Mouse (Mus musculus) frontal cortex, postnatal 25 days (tissue): Measurements from ENCODE around the gene Cul1.

Source experiments
- DNase-seq, 2 experiments: peaks; one replicate each; pipeline ENCODE4 v3.0.0; 2022; ENCODE audit warnings: low spot score in 2 of 2

The Cul1 gene

DNA sequence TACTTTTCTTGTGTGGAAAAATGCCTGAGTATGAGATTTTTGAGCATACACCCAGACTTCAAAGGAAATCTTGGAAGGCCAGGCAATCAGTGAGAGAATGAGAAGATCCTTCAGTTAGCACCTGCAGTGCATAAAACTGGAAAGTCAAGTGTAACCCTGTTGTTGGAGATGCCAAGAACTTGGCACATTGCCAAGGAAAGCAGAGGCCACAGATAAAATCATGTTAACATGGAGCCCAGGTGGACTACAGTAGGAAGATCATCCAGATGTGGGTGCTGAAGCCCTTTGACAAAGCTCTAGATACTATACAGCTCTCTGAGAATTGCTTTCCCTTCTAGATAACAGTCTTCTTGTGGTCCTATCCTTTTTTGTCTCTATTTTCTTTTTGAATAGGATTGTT, 19.2 kb downstream of the Cul1 start:
- no peak for DNase-seq

DNA sequence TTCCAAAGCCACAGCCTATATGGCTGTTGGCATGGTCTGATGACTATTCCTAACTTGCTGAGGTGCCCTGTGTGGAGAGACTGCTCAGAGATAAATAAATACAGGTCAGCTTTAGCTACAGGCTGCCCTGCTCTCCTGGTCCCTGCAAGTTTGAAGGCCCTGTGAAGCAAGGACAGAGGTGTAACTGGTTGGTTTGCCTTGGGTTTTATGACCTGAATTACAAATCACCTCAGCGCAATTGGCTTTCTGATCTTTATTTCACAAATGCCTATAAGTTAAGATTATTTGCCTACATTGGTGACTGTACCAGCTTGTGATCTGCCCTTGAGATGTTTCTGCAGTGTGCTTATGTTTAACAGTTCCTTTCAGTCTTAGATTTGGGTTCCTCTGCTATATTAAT, 28.8 kb downstream of the Cul1 start:
- DNase-seq: no peak

DNA sequence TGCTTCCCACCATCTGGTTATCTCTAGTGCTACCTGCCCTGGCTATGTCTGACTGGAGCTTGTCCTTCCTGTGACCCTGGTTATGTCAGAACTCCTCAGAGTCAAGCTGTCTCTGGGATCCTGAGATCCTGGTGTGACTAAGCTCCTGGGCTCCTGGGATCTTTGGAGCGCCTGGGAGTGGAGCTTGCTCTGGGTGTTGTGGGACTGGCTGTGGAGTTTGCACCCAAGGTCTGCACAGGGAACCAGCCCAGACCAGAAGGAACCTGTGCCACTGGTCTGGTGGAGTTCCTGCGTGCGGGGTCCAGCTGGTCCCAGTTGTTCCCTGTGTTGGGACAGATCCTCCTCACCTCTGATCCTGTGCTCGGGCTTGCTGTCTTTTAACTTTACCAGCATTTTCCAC, 41.4 kb downstream of the Cul1 start:
- DNase-seq: no peak

DNA sequence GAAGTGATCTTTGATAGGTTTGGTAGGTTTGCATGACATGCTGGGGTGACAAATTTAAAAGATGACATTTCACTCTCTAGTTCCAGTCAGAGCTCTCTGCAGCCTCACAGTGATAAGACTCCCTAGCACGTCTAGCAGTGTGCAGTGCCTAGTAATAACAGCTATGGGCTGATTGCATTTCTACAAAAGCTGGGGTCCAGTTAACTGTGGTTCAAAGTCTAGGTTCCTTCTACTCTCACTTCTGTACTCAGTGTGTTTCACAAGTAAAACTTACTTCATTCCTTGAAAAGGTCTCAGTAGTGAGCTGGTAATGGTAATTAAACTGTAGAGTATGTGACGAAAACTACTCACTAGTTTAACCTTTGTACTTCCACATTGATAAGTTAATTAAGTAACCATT, 66.8 kb downstream of the Cul1 start:
- DNase-seq: no peak

DNA sequence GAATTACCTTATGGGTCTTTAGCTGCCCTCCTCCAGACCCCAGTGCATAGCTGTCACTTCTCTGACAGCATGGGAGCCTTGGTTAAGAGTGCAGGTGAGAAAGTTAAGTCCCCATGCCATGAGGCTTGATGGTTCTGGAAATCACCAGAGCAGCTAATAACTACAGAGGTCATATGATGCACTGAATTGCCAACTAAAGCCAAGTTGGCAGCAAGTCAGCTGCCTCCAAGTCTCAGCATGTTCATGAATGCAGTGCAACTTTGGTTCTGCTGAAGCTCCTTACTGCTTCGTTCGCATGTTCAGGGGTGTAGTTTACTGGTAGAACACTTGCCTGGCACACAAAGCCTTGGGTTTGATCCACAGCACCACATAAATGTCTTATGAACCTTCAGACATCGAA, 69.2 kb downstream of the Cul1 start:
- no peak for DNase-seq

DNA sequence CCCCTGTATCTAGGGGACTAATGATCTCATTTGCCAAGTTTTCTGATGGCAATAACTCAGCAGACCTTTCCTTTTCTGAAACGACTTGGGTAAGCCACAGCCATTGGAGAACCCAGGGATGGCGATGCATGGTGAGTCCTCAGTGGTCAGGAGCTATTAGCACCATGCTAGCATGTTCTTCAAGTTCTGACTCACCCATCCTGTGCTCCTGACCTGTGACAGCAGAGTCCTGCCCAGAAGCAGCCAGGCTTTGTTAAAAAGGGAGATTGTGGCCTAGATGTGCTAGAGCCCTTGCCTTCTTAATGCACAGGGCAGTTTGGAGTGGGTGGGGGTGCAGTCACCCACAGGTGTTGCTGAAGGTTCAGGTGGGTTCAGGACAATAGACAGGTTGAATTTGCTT, 71.8 kb downstream of the Cul1 start:
- DNase-seq: no peak

DNA sequence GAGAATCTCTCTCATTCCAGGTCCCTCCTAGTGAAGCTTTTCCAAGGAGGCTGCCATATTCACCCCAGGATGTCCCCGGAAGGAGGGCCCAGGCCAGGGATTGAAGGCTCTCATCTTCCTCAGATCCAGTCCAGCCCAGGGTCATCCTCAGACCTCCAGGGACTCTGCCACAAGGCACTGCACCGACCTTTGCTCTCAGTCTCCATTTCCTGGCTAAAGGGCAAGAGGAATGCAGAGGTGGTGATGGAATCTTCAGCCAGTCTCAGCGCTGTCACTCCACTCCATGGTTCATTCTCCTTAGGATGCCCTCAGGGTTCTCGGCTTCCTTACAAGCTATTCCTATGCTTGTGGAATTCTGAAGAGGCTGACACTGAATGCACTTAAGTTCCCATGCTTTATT, 73.2 kb downstream of the Cul1 start:
- DNase-seq: no peak

DNA sequence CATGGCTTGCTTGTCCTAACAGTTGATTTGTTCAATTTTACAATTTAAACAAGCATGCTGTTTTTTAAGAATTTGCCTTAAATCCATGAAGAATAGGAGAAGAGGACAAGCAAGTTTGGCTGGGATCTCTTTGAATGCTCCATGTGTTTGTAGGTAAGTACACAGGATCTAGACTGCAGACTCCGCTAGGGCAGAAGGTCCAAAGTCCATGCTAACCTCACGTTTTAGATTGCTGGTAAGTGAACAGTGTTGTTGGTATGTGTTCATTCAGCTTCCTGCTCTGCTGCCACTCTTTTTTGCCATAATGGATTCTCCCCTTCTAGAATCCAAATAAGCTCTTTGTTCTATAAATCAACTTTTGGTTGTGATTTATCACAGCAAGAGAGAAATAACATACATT, 73.9 kb downstream of the Cul1 start:
- DNase-seq: no peak

DNA sequence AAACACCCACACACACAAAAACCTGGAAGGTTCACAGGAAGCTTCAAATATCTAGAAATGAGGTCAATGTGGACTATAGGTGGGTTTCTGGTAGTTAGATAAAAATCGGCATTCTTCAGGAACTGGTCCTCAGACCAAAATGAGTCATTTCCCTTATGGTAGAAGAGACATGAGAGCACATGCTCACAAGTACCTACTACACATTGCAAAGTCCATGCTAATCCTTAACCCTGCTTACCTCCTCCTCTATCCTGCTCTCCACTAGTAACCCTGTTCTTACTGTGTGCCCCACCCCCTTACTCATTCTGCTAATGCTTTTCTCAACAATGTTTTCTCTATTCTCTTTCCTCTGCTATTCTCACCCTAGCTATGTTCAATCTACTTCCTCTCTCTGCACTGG, 74.5 kb downstream of the Cul1 start:
- no peak for DNase-seq

DNA sequence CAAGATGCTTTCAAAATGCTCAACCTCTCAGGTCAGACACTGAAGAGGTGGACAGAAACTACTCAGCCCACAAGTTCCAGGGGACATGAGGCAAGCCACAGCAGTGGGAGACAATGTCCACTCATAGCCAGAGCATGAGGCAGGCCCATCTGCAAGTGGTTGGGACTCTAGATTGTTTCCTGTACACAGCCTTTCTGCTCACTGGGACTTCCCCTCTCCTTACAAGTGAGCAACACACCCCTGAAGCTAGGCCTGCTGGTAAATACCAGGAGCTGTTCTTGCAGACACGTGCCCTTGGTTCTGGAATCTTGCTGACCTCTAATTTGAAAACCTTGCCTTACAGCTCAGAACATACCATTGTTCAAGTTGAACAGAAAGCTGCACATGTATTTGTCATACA, 79.3 kb downstream of the Cul1 start:
- DNase-seq: no peak

DNA sequence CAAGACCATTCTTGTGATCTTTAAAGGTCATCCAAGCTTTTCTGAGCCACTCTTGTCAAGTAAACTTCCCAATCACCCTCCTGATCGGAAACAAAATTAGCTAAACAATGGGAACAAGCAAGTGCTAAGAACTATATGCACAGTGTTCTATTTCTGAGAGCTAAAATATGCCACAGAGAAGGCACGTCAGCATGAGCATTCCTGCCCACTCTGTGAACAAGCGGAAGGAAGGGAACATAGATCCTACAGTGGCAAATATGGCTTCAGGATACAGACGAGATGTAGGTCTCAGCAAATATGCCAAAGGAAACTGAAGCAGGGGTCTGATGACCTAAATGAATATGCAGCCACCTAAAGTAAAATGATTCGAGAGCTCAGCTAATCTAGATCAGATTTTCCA, 82.1 kb downstream of the Cul1 start:
- DNase-seq: no peak

DNA sequence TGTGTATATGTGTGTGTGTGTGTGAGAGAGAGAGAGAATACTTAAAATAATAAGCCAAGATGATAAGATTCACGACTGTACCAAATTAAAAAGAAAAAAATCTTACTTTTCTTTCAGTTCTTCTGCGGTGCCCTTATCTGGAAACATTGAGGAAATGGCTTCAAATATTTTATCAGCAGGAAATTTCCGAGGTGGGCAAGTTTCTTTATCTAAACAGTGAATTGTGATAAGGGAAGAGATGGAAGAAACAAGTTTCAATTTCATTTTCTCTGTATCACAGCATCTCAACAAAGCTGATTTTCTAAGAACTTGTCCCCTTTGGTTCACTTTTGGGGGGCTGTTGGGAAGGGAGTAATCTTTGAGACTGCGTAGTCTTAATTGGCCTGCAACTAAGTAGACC, 99.1 kb downstream of the Cul1 start:
- no peak for DNase-seq

DNA sequence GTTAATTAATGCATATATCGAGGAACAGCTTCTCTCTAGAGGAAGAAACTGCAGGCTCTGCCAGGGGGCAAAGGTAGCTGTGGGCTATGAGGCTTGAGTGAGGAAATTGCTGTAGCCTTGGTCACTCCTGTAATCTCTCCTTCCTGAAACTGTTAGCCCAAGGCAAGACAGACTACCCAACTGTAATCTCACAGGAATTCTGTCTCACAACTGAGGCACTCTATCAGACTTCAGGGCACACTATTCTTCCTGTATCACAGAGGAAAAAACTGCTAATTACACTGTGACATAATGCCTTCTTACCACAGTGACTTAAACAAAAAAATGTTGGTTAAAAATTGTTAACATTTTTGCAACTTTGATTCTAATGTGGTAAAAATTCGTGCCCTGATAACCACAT, 106.1 kb downstream of the Cul1 start:
- DNase-seq: no peak

DNA sequence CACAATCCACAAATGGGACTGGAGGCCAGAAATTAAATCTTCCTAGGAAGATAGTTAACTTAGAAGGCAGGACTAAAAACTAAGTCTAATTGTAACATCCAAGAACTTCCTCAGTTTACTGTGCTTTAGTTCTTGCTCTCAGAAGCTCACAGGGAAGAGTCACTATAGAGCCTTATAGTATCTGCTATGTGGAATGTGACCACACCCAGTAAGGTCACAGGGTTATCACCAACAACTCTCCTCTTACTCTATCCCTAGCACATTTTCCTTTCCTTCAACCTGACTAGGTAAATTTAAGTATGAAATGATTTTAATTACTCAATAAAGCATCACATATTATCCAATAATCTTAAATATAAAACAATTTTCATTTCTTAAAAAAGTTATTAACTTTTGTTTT, 107.2 kb downstream of the Cul1 start:
- no peak for DNase-seq

DNA sequence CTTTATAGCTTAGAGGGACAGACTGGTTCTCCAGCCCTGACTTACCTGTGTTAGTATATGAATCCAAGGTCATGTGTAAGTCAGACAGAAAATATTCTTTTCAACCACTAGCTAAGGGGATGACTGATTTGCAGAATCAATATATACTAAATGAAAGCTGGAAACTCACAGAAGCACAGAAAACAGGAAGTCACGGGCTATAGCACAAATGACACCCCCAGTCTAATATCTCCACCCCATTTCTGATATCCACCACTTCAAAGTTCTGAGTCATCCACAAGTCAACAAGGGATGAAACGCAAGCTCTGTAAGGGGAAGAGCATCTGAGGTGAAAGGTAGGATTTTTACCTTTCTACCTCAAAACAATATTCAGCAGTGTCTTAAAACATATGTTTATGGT, 107.6 kb downstream of the Cul1 start:
- no peak for DNase-seq

DNA sequence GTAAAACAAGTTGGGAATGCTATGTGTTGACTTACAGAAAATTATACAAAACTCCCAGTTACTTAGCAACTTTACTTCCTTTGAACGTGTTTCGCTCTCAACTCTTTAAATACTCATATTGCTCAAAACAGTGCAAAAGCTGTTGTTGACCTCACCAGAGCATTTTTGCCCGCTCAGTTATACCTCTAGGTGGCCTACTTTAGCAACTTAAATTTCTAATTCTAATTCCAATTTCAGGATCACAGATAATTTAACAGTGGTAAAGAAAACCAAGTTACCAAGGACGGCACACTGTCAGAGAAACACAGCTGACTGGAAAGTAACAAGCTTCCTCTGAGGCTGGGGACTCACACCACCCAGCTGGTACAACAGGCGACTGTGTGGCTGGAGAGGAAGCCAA, 108.2 kb downstream of the Cul1 start:
- no peak for DNase-seq

DNA sequence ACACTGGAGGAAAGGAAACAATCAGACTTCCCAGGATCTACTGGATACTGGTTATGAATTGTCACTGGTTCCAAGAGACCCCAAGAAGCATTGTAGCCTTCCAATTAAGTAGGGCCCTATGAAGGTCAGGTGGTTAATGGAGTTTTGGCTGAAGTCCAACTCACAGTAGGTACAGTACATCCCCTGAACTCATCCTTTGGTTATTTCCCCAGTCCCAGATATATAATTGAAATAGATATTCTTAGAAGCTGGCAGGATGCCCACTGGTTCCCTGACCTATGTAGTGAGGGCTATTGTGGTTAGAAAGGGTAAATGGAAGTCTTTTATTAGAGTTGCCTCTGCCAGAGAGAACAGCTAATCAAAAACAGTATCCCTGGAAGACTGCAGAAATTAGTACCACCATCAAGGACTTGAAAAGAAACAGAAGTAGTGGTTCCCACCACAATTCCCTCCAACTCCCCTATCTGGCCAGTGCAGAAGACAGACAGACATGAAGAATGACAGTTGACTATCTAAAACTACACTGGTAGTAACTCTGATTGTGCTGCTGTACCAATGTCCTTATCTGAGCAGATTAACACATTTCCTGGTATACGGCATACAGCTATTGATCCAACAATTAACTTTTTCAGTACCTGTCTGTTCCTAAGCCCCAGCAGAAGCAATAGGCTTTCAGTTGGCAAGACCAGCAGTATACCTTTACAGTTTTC, 112.3 kb downstream of the Cul1 start:
- no peak for DNase-seq

DNA sequence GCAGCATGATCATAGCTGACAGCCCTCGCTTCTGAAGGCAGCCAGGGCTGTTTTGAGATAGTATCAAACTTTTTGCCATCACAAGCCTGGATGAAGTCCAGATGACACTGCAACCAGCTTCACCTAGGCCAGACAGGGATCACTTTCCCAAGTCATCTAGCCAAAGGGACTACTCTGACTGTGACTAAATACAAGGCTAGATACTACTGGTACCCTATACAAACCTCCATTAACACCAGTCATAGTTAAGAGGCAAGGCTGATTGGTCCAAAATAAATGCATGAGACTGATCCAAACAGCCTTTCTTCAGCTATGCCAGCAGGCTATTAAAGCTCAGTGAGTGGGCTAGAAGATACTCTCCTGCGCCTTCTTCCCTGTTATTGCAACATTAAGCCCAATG, 119.7 kb downstream of the Cul1 start:
- no peak for DNase-seq
